Mouse (Mus musculus) heart, adult 2 months (tissue): ENCODE data around the gene Itga1. TPM values are rescaled to one million over a fixed set of nuclear protein-coding genes. Genes with fewer than 3 reads are reported as not detected.

Source experiments
- DNase-seq, 2 experiments: peaks; one replicate each; pipeline ENCODE4 v3.0.0; 2021
- H3K27ac ChIP-seq: fragments of 200-600 bp; 2 replicates; pipeline ENCODE4 v1.8.1; 2022
- H3K27me3 ChIP-seq: fragments of 200-500 bp; 2 replicates; pipeline ENCODE4 v1.6.1; 2012; ENCODE audit warnings: mild to moderate bottlenecking, low read length, inconsistent platforms, mixed read lengths; ENCODE audit not compliant: control insufficient read depth, insufficient read depth
- H3K36me3 ChIP-seq: fragments of 200-500 bp; 2 replicates; pipeline ENCODE4 v1.6.1; 2012; ENCODE audit warnings: low read length, inconsistent platforms; ENCODE audit not compliant: control insufficient read depth, insufficient read depth
- H3K4me1 ChIP-seq: fragments of 200-500 bp; 2 replicates; pipeline ENCODE4 v1.6.1; 2011; ENCODE audit warnings: low read length; ENCODE audit not compliant: control insufficient read depth, insufficient read depth
- H3K4me3 ChIP-seq: fragments of 200-600 bp; 2 replicates; pipeline ENCODE4 v1.8.1; 2022
- H3K79me2 ChIP-seq: fragments of 200-500 bp; replicated peaks from 2 replicates; pipeline ENCODE4 v1.6.1; 2012; ENCODE audit warnings: mild to moderate bottlenecking, inconsistent platforms, low read length, moderate library complexity, mixed read lengths; ENCODE audit not compliant: control insufficient read depth, insufficient read depth
- H3K9ac ChIP-seq: fragments of 200-500 bp; 2 replicates; pipeline ENCODE4 v1.6.1; 2012; ENCODE audit warnings: low read depth, mild to moderate bottlenecking, control low read depth, inconsistent platforms, low read length, mixed read lengths
- CTCF ChIP-seq: fragments of 200-600 bp; IDR thresholded peaks from 2 replicates; pipeline ENCODE4 v1.8.1; 2022; ENCODE audit warnings: antibody characterized with exemption, mild to moderate bottlenecking, moderate library complexity
- EP300 ChIP-seq: fragments of 200-500 bp; IDR thresholded peaks from 2 replicates; pipeline ENCODE4 v1.6.1; 2011; ENCODE audit warnings: low read depth, low read length, control low read depth; ENCODE audit not compliant: insufficient read depth
- POLR2A ChIP-seq: fragments of 200-500 bp; IDR thresholded peaks from 2 replicates; pipeline ENCODE4 v1.6.1; 2011; ENCODE audit warnings: mild to moderate bottlenecking, low read depth, low read length, control low read depth; ENCODE audit not compliant: insufficient read depth
- WGBS: fragments of 180-500 bp; shearing (Covaris S2); methylation state at CpG from one replicate; pipeline ENCODE4 v1.1.7; 2018; 5-methylcytosine and 5-hydroxymethylcytosine counted together
- intact Hi-C: fragments of 180-260 bp; cut with DNase I; formaldehyde crosslinking; loops from one replicate; pipeline ENCODE4 v1.15.1; 2025
- polyA plus RNA-seq: library from polyadenylated mRNA; depleted of rRNA; stranded (reverse); fragments of >200 nt; gene quantifications from 2 replicates; pipeline ENCODE4 v1.2.3, GENCODE M21; 2012
- total RNA-seq, 2 experiments: library from RNA; stranded (reverse); gene quantifications; 2 replicates each; pipeline ENCODE4 v1.2.3; 2021

Gene Itga1
- total and polyA plus RNA-seq, 3 experiments: 6.8 to 34.8 (median 34.8) TPM

DNA sequence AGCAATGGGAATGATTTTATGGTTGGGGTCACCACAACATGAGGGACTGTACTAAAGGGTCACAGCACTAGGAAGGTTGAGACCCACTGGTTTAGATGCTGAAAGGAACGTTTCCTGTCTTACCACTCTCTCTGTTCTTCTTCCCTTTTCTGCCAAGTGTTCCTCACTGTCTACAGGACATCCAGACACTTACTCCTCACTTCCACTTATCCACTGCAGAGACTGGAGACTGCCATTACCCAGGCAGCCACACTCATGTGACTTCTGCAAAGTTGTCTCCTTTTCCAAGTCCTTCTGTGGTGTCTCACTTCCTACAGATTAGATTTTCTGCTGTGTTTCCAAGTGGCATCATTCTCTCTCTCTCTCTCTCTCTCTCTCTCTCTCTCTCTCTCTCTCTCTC, 177.0 kb downstream of the Itga1 start:
- H3K9ac ChIP-seq: no peak overlapping the region
- no peak overlapping the region for H3K4me3 ChIP-seq
- H3K4me1 ChIP-seq: no peaks in the 10 kb centered on the region
- H3K27ac ChIP-seq: no peak overlapping the region
- DNase-seq: no peak
- intact Hi-C loops: no loop called here
- WGBS: 62% methylated on average over 1 of the region's 1 CpGs
- H3K27me3 ChIP-seq: no peaks in the 10 kb centered on the region
- no peaks in the 10 kb centered on the region for H3K79me2 ChIP-seq
- no peak for TF ChIP-seq EP300
- TF ChIP-seq POLR2A: no peak
- no peak for TF ChIP-seq CTCF
- no peaks in the 10 kb centered on the region for H3K36me3 ChIP-seq

DNA sequence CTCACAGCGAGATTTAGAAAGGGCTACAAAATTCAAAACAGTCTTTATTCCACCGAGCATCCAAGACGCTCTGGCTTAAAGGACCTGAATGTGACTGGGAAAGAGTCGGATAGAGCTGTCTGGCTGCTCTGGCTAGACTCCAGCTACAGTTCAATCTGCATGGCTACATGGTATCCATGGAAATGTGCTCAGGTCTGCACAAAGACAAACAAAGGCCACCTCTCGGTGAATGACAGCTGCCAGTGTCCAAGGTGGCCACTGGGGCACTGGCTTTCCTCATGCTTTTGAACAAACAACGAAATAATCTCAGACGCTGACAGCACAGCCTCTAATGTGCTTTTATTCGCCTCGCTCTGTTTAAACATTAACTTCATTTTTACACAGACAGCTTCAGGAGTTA, 178.4 kb downstream of the Itga1 start:
- H3K27ac ChIP-seq: no peak overlapping the region
- TF ChIP-seq POLR2A: no peak
- TF ChIP-seq CTCF: no peak
- TF ChIP-seq EP300: no peak
- no peak for DNase-seq
- H3K9ac ChIP-seq: no peak overlapping the region
- H3K4me3 ChIP-seq: no peak overlapping the region
- peaks cover 1% of the 10 kb centered on the region for H3K4me1 ChIP-seq
- WGBS: 62% methylated on average over 9 of the region's 9 CpGs
- H3K27me3 ChIP-seq: no peaks in the 10 kb centered on the region
- H3K79me2 ChIP-seq: no peaks in the 10 kb centered on the region
- no peaks in the 10 kb centered on the region for H3K36me3 ChIP-seq
- intact Hi-C loops: no loop called here

DNA sequence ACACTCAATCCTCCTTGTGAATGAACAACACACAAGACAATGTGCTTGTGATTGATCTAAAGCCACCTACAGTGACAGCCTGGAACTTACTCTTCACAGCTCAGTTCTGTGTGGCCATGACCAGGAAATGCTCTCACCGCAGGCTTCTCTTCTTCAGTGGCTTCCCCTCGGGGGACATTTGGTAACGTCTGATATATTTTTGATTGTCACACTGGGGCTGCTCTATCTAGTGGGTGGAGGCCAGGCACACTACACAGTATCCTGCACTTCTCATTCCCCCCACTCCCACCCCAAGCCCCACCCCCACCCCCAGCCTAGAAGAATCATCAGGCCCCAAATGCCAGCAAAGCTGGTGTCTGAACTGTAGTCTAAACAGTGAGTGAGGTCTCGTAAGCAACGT, 186.0 kb downstream of the Itga1 start:
- WGBS: 53% methylated on average over 5 of the region's 5 CpGs
- TF ChIP-seq EP300: no peak
- TF ChIP-seq CTCF: no peak
- no peak for TF ChIP-seq POLR2A
- DNase-seq: no peak
- Histone ChIP-seq H3K36me3 (peaks cover 3% of the 10 kb centered on the region), H3K79me2 (no peaks in the 10 kb centered on the region), H3K27me3 (no peaks in the 10 kb centered on the region), H3K4me1 (peaks cover 3% of the 10 kb centered on the region), H3K27ac (no peak overlapping the region), H3K4me3 (no peak overlapping the region), H3K9ac (no peak overlapping the region)
- intact Hi-C loops: no loop called here

DNA sequence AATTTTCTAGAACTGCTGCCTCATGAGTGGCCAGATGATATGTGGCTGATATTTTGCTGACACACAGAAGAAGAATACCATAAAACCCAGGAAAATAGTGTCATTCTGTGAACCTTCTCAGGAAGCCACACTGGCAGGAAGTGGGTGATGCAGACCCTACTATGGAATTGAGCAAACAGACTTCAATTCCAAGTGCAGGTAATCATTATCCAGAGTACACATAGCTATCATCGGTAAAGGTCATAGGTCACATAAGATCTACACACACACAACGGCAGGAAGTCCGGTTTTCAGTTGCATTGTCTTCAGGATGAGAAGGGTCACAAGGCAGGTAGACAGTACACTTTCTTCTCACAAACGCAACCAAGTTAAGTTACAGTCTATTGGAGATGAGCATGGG, 186.8 kb downstream of the Itga1 start:
- Histone ChIP-seq H3K4me3 (no peak overlapping the region), H3K36me3 (peaks cover 3% of the 10 kb centered on the region), H3K27me3 (no peaks in the 10 kb centered on the region), H3K4me1 (peaks cover 3% of the 10 kb centered on the region), H3K79me2 (no peaks in the 10 kb centered on the region), H3K27ac (no peak overlapping the region), H3K9ac (no peak overlapping the region)
- TF ChIP-seq POLR2A (no peak), CTCF (no peak), EP300 (no peak)
- no peak for DNase-seq
- 57% methylated on average over 4 of the region's 4 CpGs for WGBS
- intact Hi-C loops: no loop called here

DNA sequence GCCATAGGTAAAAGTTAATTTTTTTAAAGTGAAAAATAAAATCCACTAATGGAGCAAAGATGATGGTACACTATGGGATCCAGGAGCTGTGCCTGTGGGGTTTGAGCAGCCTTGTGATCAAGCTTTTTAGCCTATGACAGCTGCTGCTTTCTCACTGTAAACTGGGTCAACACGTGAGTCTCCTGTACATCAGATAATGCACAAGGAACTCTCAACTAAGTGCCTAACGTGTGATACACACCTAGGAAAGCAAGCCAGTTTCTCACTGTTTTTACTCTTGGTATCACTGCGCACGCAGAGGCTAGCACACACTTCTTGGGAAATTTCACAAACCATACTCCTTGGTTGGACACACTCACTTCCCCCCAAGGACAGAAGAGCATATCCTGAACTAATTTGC, 187.2 kb downstream of the Itga1 start:
- no peak for TF ChIP-seq EP300
- TF ChIP-seq CTCF: no peak
- TF ChIP-seq POLR2A: no peak
- Histone ChIP-seq H3K27ac (no peak overlapping the region), H3K79me2 (no peaks in the 10 kb centered on the region), H3K36me3 (peaks cover 3% of the 10 kb centered on the region), H3K4me3 (no peak overlapping the region), H3K27me3 (no peaks in the 10 kb centered on the region), H3K9ac (no peak overlapping the region), H3K4me1 (peaks cover 3% of the 10 kb centered on the region)
- WGBS: 79% methylated on average over 4 of the region's 4 CpGs
- DNase-seq: no peak
- intact Hi-C loops: no loop called here

- no peaks in the 10 kb centered on the region for H3K36me3 ChIP-seq
- H3K9ac ChIP-seq: no peak overlapping the region
- H3K4me3 ChIP-seq: no peak overlapping the region
- H3K27me3 ChIP-seq: no peaks in the 10 kb centered on the region
- H3K27ac ChIP-seq: no peak overlapping the region
- WGBS: 81% methylated on average over 9 of the region's 9 CpGs
- no peaks in the 10 kb centered on the region for H3K4me1 ChIP-seq
- TF ChIP-seq POLR2A (no peak), EP300 (no peak), CTCF (no peak)
- no peak for DNase-seq
- no peaks in the 10 kb centered on the region for H3K79me2 ChIP-seq
- intact Hi-C loops: no loop called here
These were observed 191.1 kb downstream of the Itga1 start for GRCm38 (mm10) chr13:114910629-114911028.

- no peak for TF ChIP-seq POLR2A
- TF ChIP-seq EP300: no peak
- TF ChIP-seq CTCF: no peak
- Histone ChIP-seq H3K4me1 (no peaks in the 10 kb centered on the region), H3K27me3 (no peaks in the 10 kb centered on the region), H3K36me3 (no peaks in the 10 kb centered on the region), H3K9ac (no peak overlapping the region), H3K79me2 (no peaks in the 10 kb centered on the region), H3K4me3 (no peak overlapping the region), H3K27ac (no peak overlapping the region)
- intact Hi-C loops: no loop called here
- no peak for DNase-seq
- WGBS: 87% methylated on average over 5 of the region's 5 CpGs
These were observed 192.2 kb downstream of the Itga1 start for GRCm38 (mm10) chr13:114909514-114909913.
